Mouse (Mus musculus): ENCODE data around the gene Gnao1. TPM values are rescaled to one million over a fixed set of nuclear protein-coding genes. Genes with fewer than 3 reads are reported as not detected.

Gnao1 gene
- polyA plus RNA-seq, 1 experiment = 476 TPM

GRCm38 (mm10) chr8:93946397-93946796, 136.6 kb downstream of the Gnao1 start:
- Histone ChIP-seq H3K27ac (ENCODE audit: insufficient read depth, low read length) (no peak overlapping the region), H3K4me1 (ENCODE audit: control insufficient read depth, insufficient read depth, low read length) (peaks cover 9% of the 10 kb centered on the region), H3K4me3 (ENCODE audit: insufficient read depth, low read length) (no peak overlapping the region)
- TF ChIP-seq POLR2A (IDR thresholded peaks at IDR 0.05; ENCODE audit: extremely low read depth, insufficient read depth, low read length) (no peak), CTCF (IDR thresholded peaks at IDR 0.05; ENCODE audit: extremely low read depth, insufficient read depth, low read length) (no peak)

GRCm38 (mm10) chr8:93950133-93950532, 140.4 kb downstream of the Gnao1 start:
- H3K4me3 ChIP-seq (ENCODE audit: insufficient read depth, low read length) = no peak overlapping the region
- peaks cover 3% of the 10 kb centered on the region for H3K4me1 ChIP-seq (ENCODE audit: control insufficient read depth, insufficient read depth, low read length)
- TF ChIP-seq POLR2A (IDR thresholded peaks at IDR 0.05; ENCODE audit: extremely low read depth, insufficient read depth, low read length) = no peak
- TF ChIP-seq CTCF (IDR thresholded peaks at IDR 0.05; ENCODE audit: extremely low read depth, insufficient read depth, low read length) = no peak
- H3K27ac ChIP-seq (ENCODE audit: insufficient read depth, low read length) = no peak overlapping the region

GRCm38 (mm10) chr8:93952511-93952910, 142.7 kb downstream of the Gnao1 start:
- H3K27ac ChIP-seq (ENCODE audit: insufficient read depth, low read length) = no peak overlapping the region
- no peak for TF ChIP-seq POLR2A (IDR thresholded peaks at IDR 0.05; ENCODE audit: extremely low read depth, insufficient read depth, low read length)
- TF ChIP-seq CTCF (IDR thresholded peaks at IDR 0.05; ENCODE audit: extremely low read depth, insufficient read depth, low read length) = no peak
- no peak overlapping the region for H3K4me3 ChIP-seq (ENCODE audit: insufficient read depth, low read length)
- H3K4me1 ChIP-seq (ENCODE audit: control insufficient read depth, insufficient read depth, low read length) = 0 out of 2 replicates have a peak, but pooled peaks cover 2% of the 10 kb centered on the region

- H3K27ac ChIP-seq (ENCODE audit: insufficient read depth, low read length) = no peak overlapping the region
- H3K4me3 ChIP-seq (ENCODE audit: insufficient read depth, low read length) = no peak overlapping the region
- no peak for TF ChIP-seq POLR2A (IDR thresholded peaks at IDR 0.05; ENCODE audit: extremely low read depth, insufficient read depth, low read length)
- TF ChIP-seq CTCF (IDR thresholded peaks at IDR 0.05; ENCODE audit: extremely low read depth, insufficient read depth, low read length) = no peak
- H3K4me1 ChIP-seq (ENCODE audit: control insufficient read depth, insufficient read depth, low read length) = no peaks in the 10 kb centered on the region; the same call in 1 of the 2 replicates
Measured at GRCm38 (mm10) chr8:93958402-93958801, 148.6 kb downstream of the Gnao1 start.

GRCm38 (mm10) chr8:93960909-93961308, 151.1 kb downstream of the Gnao1 start:
- no peak overlapping the region for H3K4me3 ChIP-seq (ENCODE audit: insufficient read depth, low read length)
- no peaks in the 10 kb centered on the region; the same call in 1 of the 2 replicates for H3K4me1 ChIP-seq (ENCODE audit: control insufficient read depth, insufficient read depth, low read length)
- TF ChIP-seq POLR2A (IDR thresholded peaks at IDR 0.05; ENCODE audit: extremely low read depth, insufficient read depth, low read length) (no peak), CTCF (IDR thresholded peaks at IDR 0.05; ENCODE audit: extremely low read depth, insufficient read depth, low read length) (no peak)
- no peak overlapping the region for H3K27ac ChIP-seq (ENCODE audit: insufficient read depth, low read length)

GRCm38 (mm10) chr8:93968293-93968692, 158.5 kb downstream of the Gnao1 start:
- TF ChIP-seq POLR2A (IDR thresholded peaks at IDR 0.05; ENCODE audit: extremely low read depth, insufficient read depth, low read length) (no peak), CTCF (IDR thresholded peaks at IDR 0.05; ENCODE audit: extremely low read depth, insufficient read depth, low read length) (no peak)
- no peak overlapping the region for H3K27ac ChIP-seq (ENCODE audit: insufficient read depth, low read length)

GRCm38 (mm10) chr8:93969626-93970340, 160.0 kb downstream of the Gnao1 start:
- H3K27ac ChIP-seq (ENCODE audit: insufficient read depth, low read length) = no peak overlapping the region
- no peak for TF ChIP-seq CTCF (IDR thresholded peaks at IDR 0.05; ENCODE audit: extremely low read depth, insufficient read depth, low read length)
- TF ChIP-seq POLR2A (IDR thresholded peaks at IDR 0.05; ENCODE audit: extremely low read depth, insufficient read depth, low read length) = no peak
- no peak overlapping the region for H3K4me3 ChIP-seq (ENCODE audit: insufficient read depth, low read length)
- H3K4me1 ChIP-seq (ENCODE audit: control insufficient read depth, insufficient read depth, low read length) = peaks cover 2% of the 10 kb centered on the region; the same call in 1 of the 2 replicates

More at GRCm38 (mm10) chr8:93968293-93968692, 158.5 kb downstream of the Gnao1 start:
- Histone ChIP-seq H3K4me1 (ENCODE audit: control insufficient read depth, insufficient read depth, low read length) (no peaks in the 10 kb centered on the region), H3K4me3 (ENCODE audit: insufficient read depth, low read length) (no peak overlapping the region)

- TF ChIP-seq CTCF (IDR thresholded peaks at IDR 0.05; ENCODE audit: extremely low read depth, insufficient read depth, low read length) (no peak), POLR2A (IDR thresholded peaks at IDR 0.05; ENCODE audit: extremely low read depth, insufficient read depth, low read length) (no peak)
- H3K4me1 ChIP-seq (ENCODE audit: control insufficient read depth, insufficient read depth, low read length) = peaks cover 2% of the 10 kb centered on the region; the same call in 1 of the 2 replicates
Measured at GRCm38 (mm10) chr8:93971451-93971850, 161.7 kb downstream of the Gnao1 start.

GRCm38 (mm10) chr8:93972211-93972610, 162.4 kb downstream of the Gnao1 start:
- Histone ChIP-seq H3K4me1 (ENCODE audit: control insufficient read depth, insufficient read depth, low read length) (peaks cover 2% of the 10 kb centered on the region; the same call in 1 of the 2 replicates), H3K4me3 (ENCODE audit: insufficient read depth, low read length) (no peak overlapping the region), H3K27ac (ENCODE audit: insufficient read depth, low read length) (no peak overlapping the region)
- TF ChIP-seq POLR2A (IDR thresholded peaks at IDR 0.05; ENCODE audit: extremely low read depth, insufficient read depth, low read length) (no peak), CTCF (IDR thresholded peaks at IDR 0.05; ENCODE audit: extremely low read depth, insufficient read depth, low read length) (no peak)

More at GRCm38 (mm10) chr8:93971451-93971850, 161.7 kb downstream of the Gnao1 start:
- no peak overlapping the region for H3K27ac ChIP-seq (ENCODE audit: insufficient read depth, low read length)
- H3K4me3 ChIP-seq (ENCODE audit: insufficient read depth, low read length) = no peak overlapping the region

All from cortical plate, adult 2 months (tissue).